Mouse (Mus musculus): ENCODE measurements around the gene Fndc3b.
A peak's percentile ranks its signal among the peaks of the same experiment; 100 is the strongest.

Gene Fndc3b

GRCm38 (mm10) chr3:27670416-27670815 is 40.7 kb downstream of the Fndc3b start:
- DNase-seq (ENCODE audit: low read depth): no peak

- no peak for DNase-seq (ENCODE audit: low read depth)
These were observed 43.8 kb downstream of the Fndc3b start for GRCm38 (mm10) chr3:27667280-27667679.

GRCm38 (mm10) chr3:27665338-27665737 is 45.8 kb downstream of the Fndc3b start:
- DNase-seq (ENCODE audit: low read depth): no peak

GRCm38 (mm10) chr3:27663221-27663620 is 47.9 kb downstream of the Fndc3b start:
- DNase-seq (ENCODE audit: low read depth): no peak

GRCm38 (mm10) chr3:27658198-27658763 is 52.8 kb downstream of the Fndc3b start:
- no peak for DNase-seq (ENCODE audit: low read depth)

- peak; percentile 30 for DNase-seq (ENCODE audit: low read depth)
These were observed 54.2 kb downstream of the Fndc3b start for GRCm38 (mm10) chr3:27656764-27657390.

GRCm38 (mm10) chr3:27655673-27656072 is 55.4 kb downstream of the Fndc3b start:
- no peak for DNase-seq (ENCODE audit: low read depth)

GRCm38 (mm10) chr3:27655042-27655441 is 56.1 kb downstream of the Fndc3b start:
- no peak for DNase-seq (ENCODE audit: low read depth)

GRCm38 (mm10) chr3:27652451-27653011 is 58.6 kb downstream of the Fndc3b start:
- no peak for DNase-seq (ENCODE audit: low read depth)

- no peak for DNase-seq (ENCODE audit: low read depth)
These were observed 59.4 kb downstream of the Fndc3b start for GRCm38 (mm10) chr3:27651731-27652130.

GRCm38 (mm10) chr3:27650083-27650482 is 61.0 kb downstream of the Fndc3b start:
- no peak for DNase-seq (ENCODE audit: low read depth)

GRCm38 (mm10) chr3:27649316-27649715 is 61.8 kb downstream of the Fndc3b start:
- no peak for DNase-seq (ENCODE audit: low read depth)

- DNase-seq (ENCODE audit: low read depth): no peak
These were observed 68.7 kb downstream of the Fndc3b start for GRCm38 (mm10) chr3:27642381-27642780.

GRCm38 (mm10) chr3:27639701-27640100 is 71.4 kb downstream of the Fndc3b start:
- DNase-seq (ENCODE audit: low read depth): no peak

- no peak for DNase-seq (ENCODE audit: low read depth)
These were observed 74.0 kb downstream of the Fndc3b start for GRCm38 (mm10) chr3:27637046-27637661.

GRCm38 (mm10) chr3:27635776-27636175 is 75.3 kb downstream of the Fndc3b start:
- DNase-seq (ENCODE audit: low read depth): no peak

- no peak for DNase-seq (ENCODE audit: low read depth)
These were observed 78.2 kb downstream of the Fndc3b start for GRCm38 (mm10) chr3:27632880-27633279.

- DNase-seq (ENCODE audit: low read depth): no peak
These were observed 80.0 kb downstream of the Fndc3b start for GRCm38 (mm10) chr3:27631112-27631511.

- no peak for DNase-seq (ENCODE audit: low read depth)
These were observed 81.4 kb downstream of the Fndc3b start for GRCm38 (mm10) chr3:27629716-27630115.

- no peak for DNase-seq (ENCODE audit: low read depth)
These were observed 84.8 kb downstream of the Fndc3b start for GRCm38 (mm10) chr3:27626301-27626700.

GRCm38 (mm10) chr3:27625592-27625985 is 85.5 kb downstream of the Fndc3b start:
- DNase-seq (ENCODE audit: low read depth): no peak

GRCm38 (mm10) chr3:27624974-27625591 is 86.0 kb downstream of the Fndc3b start:
- no peak for DNase-seq (ENCODE audit: low read depth)

- no peak for DNase-seq (ENCODE audit: low read depth)
These were observed 88.7 kb downstream of the Fndc3b start for GRCm38 (mm10) chr3:27622451-27622850.
